Mouse (Mus musculus): ENCODE measurements around the gene Hoxb5.

DNA sequence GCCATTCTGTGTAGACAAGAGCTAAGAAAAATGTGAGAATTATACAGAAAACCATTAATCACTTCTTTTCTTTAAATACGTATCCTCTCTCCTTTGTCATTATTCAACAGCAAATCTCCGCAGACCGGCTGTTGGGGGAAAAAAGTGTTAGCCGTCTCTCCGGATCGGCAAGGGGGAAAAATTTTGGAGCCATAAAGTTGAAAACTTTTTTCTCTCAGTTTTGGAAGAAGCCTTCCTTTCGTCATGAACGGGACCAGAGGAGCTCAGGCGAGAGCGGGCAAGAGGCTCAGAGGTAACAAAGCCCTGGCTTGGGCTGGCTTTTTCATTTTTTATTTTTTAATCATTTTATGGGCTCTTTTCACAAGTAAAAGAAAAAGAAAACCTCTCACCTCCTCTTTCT, 20.0 kb downstream of the Hoxb5 start, which contains the start of gene Hoxb3:
- TF ChIP-seq CTCF (IDR thresholded peaks at IDR 0.05) (no peak), POLR2A (IDR thresholded peaks at IDR 0.05; ENCODE audit: insufficient read depth, low read depth, low read length) (no peak)

Data from heart, adult 2 months (tissue).